Mouse (Mus musculus) liver, postnatal 0 days (tissue): Measurements from ENCODE around the gene Gm20388.

Experiments
- CTCF ChIP-seq: sonication (generic); IDR thresholded peaks from 2 replicates; pipeline ENCODE4 v1.5.1; 2016; ENCODE audit warnings: antibody characterized with exemption, low read depth
- EP300 ChIP-seq: IDR thresholded peaks from 2 replicates; pipeline ENCODE4 v1.6.1; 2016; ENCODE audit warnings: antibody characterized with exemption, low read depth, mild to moderate bottlenecking

DNA sequence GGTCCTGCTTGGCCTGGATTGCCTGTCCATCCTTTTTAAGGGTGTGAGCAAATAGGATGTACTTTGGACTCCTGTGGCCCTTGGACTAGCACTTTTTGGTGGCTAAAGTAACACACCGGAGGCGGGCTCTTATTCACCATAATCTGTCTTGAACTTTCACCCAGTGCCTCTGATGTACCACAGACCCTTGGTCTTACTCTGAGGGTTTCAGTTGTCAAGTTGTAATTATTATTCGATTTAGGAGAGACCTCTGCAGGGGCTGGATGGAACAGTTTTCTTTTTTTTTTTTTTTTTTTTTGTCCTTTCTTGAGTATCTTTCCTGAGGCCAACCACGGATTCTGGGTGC is 3532.9 kb downstream of the Gm20388 start:
- TF ChIP-seq CTCF (no peak), EP300 (no peak)
